Comparison of ENCODE assay signal across 13 mouse cellular contexts in genomic region chr19:6284502-6284901, GRCm38 (mm10). TPM values are rescaled to one million over a fixed set of nuclear protein-coding genes. Genes with fewer than 3 reads are reported as not detected.
DNase-seq lines count a peak whose midpoint lies in the region; ATAC-seq and TF ChIP-seq lines count a peak whose summit lies in the region.
"Had no signal": no experiment of that assay in that cellular context is flagged by ENCODE, and none has a peak within 500 bp of the region (broad histone marks: within the 10 kb centered on the region; RNA-seq: fewer than 3 reads in every experiment).

No protein-coding gene starts in this region.

- no peak overlapping the region for H3K9ac ChIP-seq in hindbrain, embryonic 11.5 days (ENCODE audit: low read depth, low read length)
- no peak overlapping the region for H3K9ac ChIP-seq in hindbrain, embryonic 16.5 days (ENCODE audit: low read depth, low read length)
- H3K9ac ChIP-seq in heart, embryonic 14.5 days (ENCODE audit: low read length) = peak overlapping the region; percentile 39; the same call in 1 of the 2 replicates
- H3K9ac ChIP-seq in liver, embryonic 14.5 days (replicated peaks) = peak overlapping the region; percentile 70
- H3K9ac ChIP-seq in midbrain, embryonic 11.5 days (ENCODE audit: low read length) = no peak overlapping the region
- H3K9ac ChIP-seq: hindbrain, embryonic 14.5 days; neural tube, embryonic 13.5 days had no signal

- 0 out of 2 replicates have a peak overlapping the region, but pooled peaks have one; percentile 3 for H3K27ac ChIP-seq in hindbrain, embryonic 11.5 days (ENCODE audit: low read depth, low read length)
- H3K27ac ChIP-seq in hindbrain, embryonic 16.5 days (ENCODE audit: low read depth, low read length) = no peak overlapping the region
- peak overlapping the region; percentile 75 to 82 for H3K27ac ChIP-seq in heart, embryonic 14.5 days (replicated peaks in 1 of 2; ENCODE audit: control insufficient read depth in 1 of 2, insufficient read depth in 1 of 2, low read depth in 2 of 2, low read length in 2 of 2)
- peak overlapping the region; percentile 96 for H3K27ac ChIP-seq in liver, embryonic 14.5 days
- no peak overlapping the region for H3K27ac ChIP-seq in midbrain, embryonic 11.5 days (ENCODE audit: low read depth, low read length)
- H3K27ac ChIP-seq: hindbrain, embryonic 14.5 days; macrophage; neural tube, embryonic 13.5 days had no signal

- no peaks in the 10 kb centered on the region for H3K9me3 ChIP-seq in hindbrain, embryonic 11.5 days (ENCODE audit: control insufficient read depth, low read length)
- no peaks in the 10 kb centered on the region for H3K9me3 ChIP-seq in hindbrain, embryonic 16.5 days (ENCODE audit: control insufficient read depth, low read length)
- H3K9me3 ChIP-seq in heart, embryonic 14.5 days (ENCODE audit: control insufficient read depth, low read length) = no peaks in the 10 kb centered on the region
- H3K9me3 ChIP-seq in liver, embryonic 14.5 days (ENCODE audit: control insufficient read depth, low read length) = no peaks in the 10 kb centered on the region
- no peaks in the 10 kb centered on the region for H3K9me3 ChIP-seq in midbrain, embryonic 11.5 days (ENCODE audit: control insufficient read depth, low read length)
- H3K9me3 ChIP-seq: neural tube, embryonic 13.5 days had no signal

- peak; percentile 80 for TF ChIP-seq EP300 in liver, embryonic 14.5 days (IDR thresholded peaks at IDR 0.05; ENCODE audit: low read depth)

- no peak for ATAC-seq in hindbrain, embryonic 11.5 days (ENCODE audit: low FRiP score)
- no peak for ATAC-seq in hindbrain, embryonic 16.5 days
- peak; percentile 48; the same call in 1 of the 2 replicates for ATAC-seq in heart, embryonic 14.5 days (ENCODE audit: insufficient number of reproducible peaks, insufficient read depth, low FRiP score, low read depth)
- ATAC-seq in liver, embryonic 14.5 days (ENCODE audit: insufficient read depth) = peak; percentile 77
- ATAC-seq in midbrain, embryonic 11.5 days (ENCODE audit: low FRiP score) = no peak

- H3K4me3 ChIP-seq in hindbrain, embryonic 11.5 days (ENCODE audit: low read depth, low read length) = no peak overlapping the region
- no peak overlapping the region for H3K4me3 ChIP-seq in hindbrain, embryonic 16.5 days (ENCODE audit: low read length)
- H3K4me3 ChIP-seq in heart, embryonic 14.5 days (ENCODE audit: control insufficient read depth in 1 of 2, insufficient read depth in 1 of 2, low read depth in 1 of 2, low read length in 2 of 2) = peak overlapping the region in 1 of 2 experiments; percentile 1; a peak in 1 of 4 replicates
- H3K4me3 ChIP-seq in liver, embryonic 14.5 days (ENCODE audit: insufficient read depth in 1 of 2, low read depth in 2 of 2, low read length in 2 of 2) = peak overlapping the region in 1 of 2 experiments; percentile 36; a peak in 2 of 4 replicates
- no peak overlapping the region for H3K4me3 ChIP-seq in midbrain, embryonic 11.5 days (ENCODE audit: low read depth, low read length)
- H3K4me3 ChIP-seq: neural tube, embryonic 13.5 days had no signal

- H3K4me1 ChIP-seq in hindbrain, embryonic 11.5 days (replicated peaks; ENCODE audit: control insufficient read depth, insufficient read depth, low read length) = no peaks in the 10 kb centered on the region
- peaks cover 19% of the 10 kb centered on the region for H3K4me1 ChIP-seq in hindbrain, embryonic 16.5 days (ENCODE audit: control insufficient read depth, insufficient read depth, low read depth, low read length)
- peaks cover 54 to 67% of the 10 kb centered on the region in 2 experiments for H3K4me1 ChIP-seq in heart, embryonic 14.5 days (ENCODE audit: control insufficient read depth in 2 of 2, insufficient read depth in 2 of 2, low read length in 2 of 2)
- H3K4me1 ChIP-seq in liver, embryonic 14.5 days (replicated peaks; ENCODE audit: control insufficient read depth in 2 of 2, insufficient read depth in 2 of 2, low read length in 1 of 2) = peaks cover 85 to 88% of the 10 kb centered on the region in 2 experiments
- H3K4me1 ChIP-seq in midbrain, embryonic 11.5 days (ENCODE audit: control insufficient read depth, insufficient read depth, low read length) = no peaks in the 10 kb centered on the region; the same call in 1 of the 2 replicates

- no peak overlapping the region for H3K4me2 ChIP-seq in hindbrain, embryonic 11.5 days (replicated peaks; ENCODE audit: low read depth, low read length)
- H3K4me2 ChIP-seq in hindbrain, embryonic 16.5 days (ENCODE audit: low read length) = no peak overlapping the region
- H3K4me2 ChIP-seq in heart, embryonic 14.5 days (ENCODE audit: low read length) = peak overlapping the region; percentile 50
- H3K4me2 ChIP-seq in liver, embryonic 14.5 days (ENCODE audit: low read depth) = peak overlapping the region; percentile 77
- no peak overlapping the region for H3K4me2 ChIP-seq in midbrain, embryonic 11.5 days
- H3K4me2 ChIP-seq: hindbrain, embryonic 14.5 days; neural tube, embryonic 13.5 days had no signal

- peaks cover 14% of the 10 kb centered on the region for H3K36me3 ChIP-seq in hindbrain, embryonic 11.5 days (ENCODE audit: control insufficient read depth, insufficient read depth, low read length)
- peaks cover 12% of the 10 kb centered on the region for H3K36me3 ChIP-seq in hindbrain, embryonic 16.5 days (ENCODE audit: control insufficient read depth, insufficient read depth, low read length)
- peaks cover 62% of the 10 kb centered on the region for H3K36me3 ChIP-seq in heart, embryonic 14.5 days (ENCODE audit: control insufficient read depth, insufficient read depth, low read length)
- peaks cover 55% of the 10 kb centered on the region for H3K36me3 ChIP-seq in liver, embryonic 14.5 days (replicated peaks; ENCODE audit: control insufficient read depth, insufficient read depth, low read depth)
- peaks cover 19% of the 10 kb centered on the region for H3K36me3 ChIP-seq in midbrain, embryonic 11.5 days (ENCODE audit: control insufficient read depth, insufficient read depth, low read length)

- 90% methylated on average over 12 of the region's 12 CpGs for WGBS in hindbrain, embryonic 11.5 days
- 95% methylated on average over 12 of the region's 12 CpGs for WGBS in hindbrain, embryonic 16.5 days
- WGBS in heart, embryonic 14.5 days = 8% methylated on average over 12 of the region's 12 CpGs
- WGBS in liver, embryonic 14.5 days (ENCODE audit: insufficient replicate concordance) = 7% methylated on average over 12 of the region's 12 CpGs
- 87% methylated on average over 12 of the region's 12 CpGs for WGBS in midbrain, embryonic 11.5 days

- H3K27me3 ChIP-seq in hindbrain, embryonic 11.5 days (ENCODE audit: control insufficient read depth, insufficient read depth, low read length) = no peaks in the 10 kb centered on the region
- no peaks in the 10 kb centered on the region for H3K27me3 ChIP-seq in hindbrain, embryonic 16.5 days (replicated peaks; ENCODE audit: control insufficient read depth, insufficient read depth, low read length)
- H3K27me3 ChIP-seq in heart, embryonic 14.5 days (ENCODE audit: control insufficient read depth, insufficient read depth, low read length) = no peaks in the 10 kb centered on the region
- H3K27me3 ChIP-seq in liver, embryonic 14.5 days (ENCODE audit: control insufficient read depth, insufficient read depth, low read length) = no peaks in the 10 kb centered on the region
- no peaks in the 10 kb centered on the region for H3K27me3 ChIP-seq in midbrain, embryonic 11.5 days (ENCODE audit: control insufficient read depth, insufficient read depth, low read length)
- H3K27me3 ChIP-seq: neural tube, embryonic 13.5 days had no signal

- DNase-seq in hindbrain, embryonic 11.5 days (ENCODE audit: low spot score) = no peak
- DNase-seq in MEL-GATA-1-ER (ENCODE audit: extremely low read depth, low read depth) = peak; percentile 87
- peak; percentile 73 to 79 (median 76) for DNase-seq in liver, embryonic 14.5 days (ENCODE audit: low read depth in 3 of 3, low spot score in 3 of 3)
- no peak for DNase-seq in lung, postnatal 10 days
- no peak for DNase-seq in urinary bladder, postnatal 10 days (ENCODE audit: low spot score)
- no peak for DNase-seq in midbrain, embryonic 11.5 days (ENCODE audit: low spot score, missing footprints)
- DNase-seq: right cerebral cortex, postnatal 4 days; thymus, postnatal 36 days had no signal

- TF ChIP-seq CTCF in liver, embryonic 14.5 days (IDR thresholded peaks at IDR 0.05; ENCODE audit: low read depth) = no peak

RNA-seq across cellular contexts. Expression of gene Ehd1, which starts 8.0 kb away (rescaled TPM):
- 62.6 and 67.4 TPM in 2 replicates for polyA plus RNA-seq in hindbrain, embryonic 11.5 days (2014; fragmentation: Nextera tagmentation; extraction: Ambion mirVana)
- 105 and 113 TPM in 2 replicates for polyA plus RNA-seq in hindbrain, embryonic 16.5 days (2015; fragmentation: Nextera tagmentation; extraction: Ambion mirVana)
- polyA plus RNA-seq in heart, embryonic 14.5 days (2014; fragmentation: Nextera tagmentation; extraction: Ambion mirVana) = 51.7 and 60.0 TPM in 2 replicates
- polyA plus RNA-seq in liver, embryonic 14.5 days (2012; rRNA removed) = 65.3 and 81.6 TPM in 2 replicates
- polyA plus RNA-seq in liver, embryonic 14.5 days (2014; fragmentation: Nextera tagmentation; extraction: Ambion mirVana) = 38.0 and 49.6 TPM in 2 replicates
- 64.1 and 68.2 TPM in 2 replicates for polyA plus RNA-seq in midbrain, embryonic 11.5 days (2014; fragmentation: Nextera tagmentation; extraction: Ambion mirVana)

RNA-seq across cellular contexts. Expression of gene Cdc42bpg, which starts 21.8 kb away (rescaled TPM):
- 0.50 and 0.82 TPM in 2 replicates for polyA plus RNA-seq in hindbrain, embryonic 11.5 days (2014; fragmentation: Nextera tagmentation; extraction: Ambion mirVana)
- 0.26 and 0.31 TPM in 2 replicates for polyA plus RNA-seq in hindbrain, embryonic 16.5 days (2015; fragmentation: Nextera tagmentation; extraction: Ambion mirVana)
- polyA plus RNA-seq in heart, embryonic 14.5 days (2014; fragmentation: Nextera tagmentation; extraction: Ambion mirVana) = 0.43 and 0.78 TPM in 2 replicates
- 2.0 and 2.1 TPM in 2 replicates for polyA plus RNA-seq in liver, embryonic 14.5 days (2012; rRNA removed)
- 0.32 and 0.33 TPM in 2 replicates for polyA plus RNA-seq in liver, embryonic 14.5 days (2014; fragmentation: Nextera tagmentation; extraction: Ambion mirVana)
- 0.23 and 0.42 TPM in 2 replicates for polyA plus RNA-seq in midbrain, embryonic 11.5 days (2014; fragmentation: Nextera tagmentation; extraction: Ambion mirVana)

RNA-seq across cellular contexts. Expression of gene Atg2a, which starts 43.0 kb away (rescaled TPM):
- 7.0 and 8.1 TPM in 2 replicates for polyA plus RNA-seq in hindbrain, embryonic 11.5 days (2014; fragmentation: Nextera tagmentation; extraction: Ambion mirVana)
- polyA plus RNA-seq in hindbrain, embryonic 16.5 days (2015; fragmentation: Nextera tagmentation; extraction: Ambion mirVana) = 11.7 and 16.7 TPM in 2 replicates
- polyA plus RNA-seq in heart, embryonic 14.5 days (2014; fragmentation: Nextera tagmentation; extraction: Ambion mirVana) = 7.1 and 7.8 TPM in 2 replicates
- 5.0 and 5.4 TPM in 2 replicates for polyA plus RNA-seq in liver, embryonic 14.5 days (2012; rRNA removed)
- 4.1 and 4.4 TPM in 2 replicates for polyA plus RNA-seq in liver, embryonic 14.5 days (2014; fragmentation: Nextera tagmentation; extraction: Ambion mirVana)
- 7.1 and 8.1 TPM in 2 replicates for polyA plus RNA-seq in midbrain, embryonic 11.5 days (2014; fragmentation: Nextera tagmentation; extraction: Ambion mirVana)

RNA-seq across cellular contexts. Expression of gene Ppp2r5b, which starts 48.8 kb away (rescaled TPM):
- polyA plus RNA-seq in hindbrain, embryonic 11.5 days (2014; fragmentation: Nextera tagmentation; extraction: Ambion mirVana) = 42.1 and 46.8 TPM in 2 replicates
- polyA plus RNA-seq in hindbrain, embryonic 16.5 days (2015; fragmentation: Nextera tagmentation; extraction: Ambion mirVana) = 161 and 167 TPM in 2 replicates
- polyA plus RNA-seq in heart, embryonic 14.5 days (2014; fragmentation: Nextera tagmentation; extraction: Ambion mirVana) = 20.7 and 26.0 TPM in 2 replicates
- polyA plus RNA-seq in liver, embryonic 14.5 days (2012; rRNA removed) = 3.2 TPM in 2 replicates
- polyA plus RNA-seq in liver, embryonic 14.5 days (2014; fragmentation: Nextera tagmentation; extraction: Ambion mirVana) = 2.4 and 2.5 TPM in 2 replicates
- 39.1 and 41.0 TPM in 2 replicates for polyA plus RNA-seq in midbrain, embryonic 11.5 days (2014; fragmentation: Nextera tagmentation; extraction: Ambion mirVana)

RNA-seq across cellular contexts. Expression of gene Men1, which starts 50.3 kb away (rescaled TPM):
- 43.0 and 51.3 TPM in 2 replicates for polyA plus RNA-seq in hindbrain, embryonic 11.5 days (2014; fragmentation: Nextera tagmentation; extraction: Ambion mirVana)
- polyA plus RNA-seq in hindbrain, embryonic 16.5 days (2015; fragmentation: Nextera tagmentation; extraction: Ambion mirVana) = 68.4 and 85.0 TPM in 2 replicates
- polyA plus RNA-seq in heart, embryonic 14.5 days (2014; fragmentation: Nextera tagmentation; extraction: Ambion mirVana) = 23.3 and 24.1 TPM in 2 replicates
- polyA plus RNA-seq in liver, embryonic 14.5 days (2012; rRNA removed) = 19.9 and 20.4 TPM in 2 replicates
- polyA plus RNA-seq in liver, embryonic 14.5 days (2014; fragmentation: Nextera tagmentation; extraction: Ambion mirVana) = 12.5 and 13.5 TPM in 2 replicates
- 51.2 and 54.7 TPM in 2 replicates for polyA plus RNA-seq in midbrain, embryonic 11.5 days (2014; fragmentation: Nextera tagmentation; extraction: Ambion mirVana)

Comparison
In these comparisons a context has a peak if more than half of its experiments do, and no peak if none do; other contexts are left out.
1. H3K27ac ChIP-seq: peak in hindbrain, embryonic 11.5 days (single experiment), heart, embryonic 14.5 days (2 of 2) and liver, embryonic 14.5 days (single experiment); none in hindbrain, embryonic 16.5 days (single experiment) and midbrain, embryonic 11.5 days (single experiment).
2. ATAC-seq: peak in heart, embryonic 14.5 days (single experiment) and liver, embryonic 14.5 days (single experiment); none in hindbrain, embryonic 11.5 days (single experiment), hindbrain, embryonic 16.5 days (single experiment) and midbrain, embryonic 11.5 days (single experiment).
3. DNase-seq: peak in MEL-GATA-1-ER (single experiment) and liver, embryonic 14.5 days (3 of 3); none in hindbrain, embryonic 11.5 days (single experiment), lung, postnatal 10 days (single experiment), urinary bladder, postnatal 10 days (single experiment) and midbrain, embryonic 11.5 days (single experiment).
4. H3K4me2 ChIP-seq: peak in heart, embryonic 14.5 days (single experiment) and liver, embryonic 14.5 days (single experiment); none in hindbrain, embryonic 11.5 days (single experiment), hindbrain, embryonic 16.5 days (single experiment) and midbrain, embryonic 11.5 days (single experiment).
5. H3K9ac ChIP-seq: peak in heart, embryonic 14.5 days (single experiment) and liver, embryonic 14.5 days (single experiment); none in hindbrain, embryonic 11.5 days (single experiment), hindbrain, embryonic 16.5 days (single experiment) and midbrain, embryonic 11.5 days (single experiment).